ENCODE assay signal across 14 mouse cellular contexts in genomic region chr11:120862819-120863218, GRCm38 (mm10).
"Had no signal": no experiment of that assay in that cellular context is flagged by ENCODE, and none has a peak within 500 bp of the region (broad histone marks: within the 10 kb centered on the region; RNA-seq: fewer than 3 reads in every experiment).

No protein-coding gene starts in this region.

- H3K9me3 ChIP-seq: limb, embryonic 10.5 days; midbrain, embryonic 10.5 days; neural tube, embryonic 15.5 days had no signal

- H3K27ac ChIP-seq: limb, embryonic 10.5 days; midbrain, embryonic 10.5 days; neural tube, embryonic 15.5 days had no signal

- H3K4me2 ChIP-seq: liver, embryonic 11.5 days; lung, embryonic 14.5 days; neural tube, embryonic 15.5 days had no signal

- H3K9ac ChIP-seq: lung, embryonic 14.5 days; neural tube, embryonic 15.5 days had no signal

- H3K4me1 ChIP-seq: limb, embryonic 10.5 days; midbrain, embryonic 10.5 days; neural tube, embryonic 15.5 days had no signal

- H3K27me3 ChIP-seq: neural tube, embryonic 15.5 days had no signal

- H3K4me3 ChIP-seq: limb, embryonic 10.5 days; midbrain, embryonic 10.5 days; myocyte; neural tube, embryonic 15.5 days had no signal

- DNase-seq: kidney, adult 9 months; kidney, postnatal 10 days; lung, embryonic 14.5 days; lung, postnatal 10 days; lung, postnatal 4 days; midbrain, embryonic 14.5 days; right cerebral cortex, adult 18-20 months; right cerebral cortex, postnatal 25 days; thymus, postnatal 4 days had no signal
